Mouse (Mus musculus): ENCODE measurements around the gene Lrig1.
A peak's percentile ranks its signal among the peaks of the same experiment; 100 is the strongest.

The Lrig1 gene

DNA sequence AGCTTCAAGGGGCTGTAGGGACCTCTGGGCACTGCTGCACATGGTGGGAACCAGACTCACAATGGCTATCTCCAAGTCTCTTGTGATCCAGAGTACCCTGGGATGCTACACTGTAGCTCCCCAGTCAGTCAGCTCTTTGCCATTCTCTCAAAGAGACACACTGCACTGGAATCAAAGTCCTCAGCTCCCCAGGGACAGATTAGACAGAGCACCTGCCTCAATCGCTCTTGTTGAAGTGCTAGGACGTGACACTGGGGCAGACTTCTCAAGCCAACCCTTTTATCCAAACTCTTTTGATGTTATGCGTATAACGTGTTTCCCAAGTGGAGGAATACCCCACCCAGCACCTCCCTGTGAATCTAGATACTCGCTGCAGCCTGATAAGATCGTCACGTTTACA, 23.7 kb downstream of the Lrig1 start:
- DNase-seq (ENCODE audit: low read depth, low spot score) = no peak

DNA sequence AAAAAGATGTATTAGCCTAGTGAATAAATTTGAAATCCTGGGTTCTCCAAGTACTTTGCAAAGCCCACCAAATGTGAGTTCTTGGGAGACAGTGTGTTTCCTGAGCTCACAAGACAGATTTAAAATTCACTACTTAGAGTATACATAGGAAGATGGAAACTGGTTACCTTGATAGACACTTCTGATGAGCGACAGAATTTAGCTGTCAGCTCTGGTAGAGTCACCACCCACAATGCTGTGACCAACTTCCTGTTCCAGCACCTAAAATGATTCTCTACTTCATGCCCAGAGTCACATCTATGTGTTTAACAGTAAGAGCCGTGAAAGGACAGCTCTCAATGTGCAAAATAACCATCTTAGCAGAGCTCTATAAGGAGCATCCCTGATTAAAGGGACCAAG, 27.5 kb downstream of the Lrig1 start:
- DNase-seq (ENCODE audit: low read depth, low spot score) = no peak

DNA sequence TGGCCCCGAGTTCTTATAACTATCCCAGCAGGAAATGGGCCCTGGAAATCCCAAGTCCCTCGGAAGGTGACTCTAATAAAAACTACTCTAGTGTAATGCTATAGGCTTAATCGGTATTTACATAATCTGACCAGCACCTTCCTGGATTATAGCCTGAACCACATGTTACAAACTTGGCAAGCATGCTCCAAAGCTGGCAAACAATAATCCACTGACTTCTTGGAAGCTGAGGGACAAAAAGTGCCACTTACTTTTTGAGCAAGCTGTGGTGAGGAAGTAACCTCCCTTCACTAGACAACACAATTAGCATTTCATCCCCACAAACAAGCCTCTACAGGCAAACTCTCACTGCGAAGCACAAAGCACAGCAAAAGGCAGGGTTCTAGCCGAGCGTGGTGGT, 30.6 kb downstream of the Lrig1 start:
- peak; percentile 45 for DNase-seq (ENCODE audit: low read depth, low spot score)

DNA sequence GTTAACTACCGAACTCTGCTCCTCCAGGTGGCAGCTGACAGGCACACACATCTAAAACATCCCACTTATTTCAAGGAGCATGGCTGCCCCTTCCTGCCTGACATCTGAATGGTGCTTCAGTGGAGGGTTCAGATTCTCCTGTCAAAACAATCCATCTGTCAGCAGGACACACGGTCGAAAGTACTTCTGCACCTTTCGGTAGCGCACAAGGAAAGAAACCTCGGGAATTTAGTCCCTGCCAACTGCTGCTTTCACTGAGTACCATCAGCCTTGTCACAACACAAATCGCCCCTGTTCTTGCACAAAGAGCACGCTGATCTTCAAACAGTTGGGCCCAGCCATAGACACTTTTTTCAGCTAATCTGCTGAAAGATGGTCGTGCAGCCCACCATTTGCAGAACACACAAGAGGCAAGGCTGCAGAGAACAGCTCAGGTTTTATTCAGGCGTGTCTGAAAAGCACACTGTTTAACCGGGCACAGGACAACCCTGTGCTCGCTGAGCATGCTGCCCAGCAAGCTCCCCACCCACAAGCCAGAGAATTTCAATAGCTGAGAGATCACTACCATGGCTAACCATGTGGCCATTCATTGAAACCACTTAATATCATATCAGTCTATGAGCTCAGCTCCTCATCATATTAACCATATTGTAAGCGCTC, 31.6 kb downstream of the Lrig1 start:
- no peak for DNase-seq (ENCODE audit: low read depth, low spot score)

DNA sequence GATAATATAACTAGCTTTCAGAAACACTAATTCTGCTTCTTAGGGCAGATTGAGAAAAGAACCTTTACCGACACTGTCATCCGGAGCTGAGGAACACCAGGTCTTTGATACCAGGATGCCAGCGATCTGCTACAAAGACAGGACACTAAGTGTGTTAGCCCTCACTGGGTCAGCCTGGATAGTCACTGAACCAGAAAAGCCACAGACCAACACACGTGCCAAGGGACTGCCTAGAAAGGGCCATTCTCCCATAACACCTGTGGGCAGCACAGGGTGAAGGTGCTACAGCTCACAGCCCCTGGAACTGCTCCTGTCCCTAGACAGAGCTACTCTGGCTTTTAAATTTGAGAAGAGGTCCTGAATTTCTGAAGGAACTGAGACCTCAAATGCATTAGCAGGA, 32.8 kb downstream of the Lrig1 start:
- DNase-seq (ENCODE audit: low read depth, low spot score) = no peak

DNA sequence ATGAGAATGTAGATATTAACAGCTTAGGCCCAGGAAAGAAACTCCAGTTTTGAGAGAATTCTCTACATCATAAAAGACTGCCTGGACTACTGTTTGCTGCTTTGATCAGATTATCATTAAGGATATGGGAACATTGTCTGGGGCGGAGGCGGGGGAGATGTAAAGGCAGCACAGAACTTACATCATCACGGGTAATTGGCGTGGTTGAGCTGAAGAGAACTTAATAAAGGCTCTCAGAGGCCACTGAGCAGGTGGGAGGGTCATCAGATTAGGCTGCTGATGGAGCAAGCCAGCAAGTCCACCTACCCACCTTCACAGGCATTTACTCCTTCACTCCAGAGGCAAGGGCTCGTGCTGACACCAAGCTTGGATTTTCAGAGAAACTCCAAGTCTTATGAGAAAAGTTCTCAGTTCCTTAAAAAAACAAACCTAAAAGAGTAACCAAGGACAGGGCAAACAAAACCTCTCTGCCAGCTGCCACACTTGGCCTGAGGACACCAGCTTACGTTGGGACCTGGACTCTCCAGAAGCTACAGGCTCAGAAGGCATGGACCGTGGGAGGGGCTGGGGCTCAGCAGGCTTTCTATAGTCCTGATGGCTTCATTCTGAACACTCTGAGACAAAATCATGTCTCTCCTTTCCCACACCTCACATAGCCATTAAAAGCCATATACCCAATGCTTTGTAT, 33.4 kb downstream of the Lrig1 start:
- no peak for DNase-seq (ENCODE audit: low read depth, low spot score)

DNA sequence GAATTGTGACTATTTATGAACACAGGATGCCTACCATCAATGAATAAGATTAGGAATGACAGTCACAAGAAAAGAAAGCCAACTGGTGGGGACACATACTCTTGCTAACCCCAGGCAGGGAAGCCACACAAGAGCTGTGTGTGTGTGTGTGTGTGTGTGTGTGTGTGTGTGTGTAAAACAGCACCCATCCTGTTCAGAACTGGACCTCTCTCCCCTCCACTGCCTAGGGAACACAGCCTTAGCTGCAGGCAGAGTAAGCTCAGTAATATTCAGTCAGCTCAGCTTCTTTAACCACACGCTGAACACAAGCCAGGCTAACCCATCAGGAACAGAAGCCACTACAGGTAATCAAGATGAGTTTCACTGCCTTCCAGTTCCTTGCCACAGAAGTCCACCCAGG, 34.3 kb downstream of the Lrig1 start:
- no peak for DNase-seq (ENCODE audit: low read depth, low spot score)

DNA sequence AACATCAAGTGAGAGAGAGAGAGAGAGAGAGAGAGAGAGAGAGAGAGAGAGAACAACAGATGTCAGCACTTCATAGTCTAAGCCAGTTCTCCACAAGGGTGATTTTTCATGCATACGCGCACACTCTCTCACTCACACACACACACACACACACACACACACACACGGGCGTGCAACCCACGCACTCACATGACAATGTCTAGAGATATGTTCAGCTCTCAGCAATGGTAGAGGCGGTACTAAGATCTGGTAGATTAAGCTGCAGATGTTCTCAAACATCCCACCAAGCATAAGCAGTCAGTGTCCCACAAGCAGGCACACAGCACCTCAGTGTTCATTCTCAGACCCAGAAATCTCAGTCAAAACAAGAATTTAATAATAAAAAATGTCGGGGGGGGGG, 34.7 kb downstream of the Lrig1 start:
- no peak for DNase-seq (ENCODE audit: low read depth, low spot score)

DNA sequence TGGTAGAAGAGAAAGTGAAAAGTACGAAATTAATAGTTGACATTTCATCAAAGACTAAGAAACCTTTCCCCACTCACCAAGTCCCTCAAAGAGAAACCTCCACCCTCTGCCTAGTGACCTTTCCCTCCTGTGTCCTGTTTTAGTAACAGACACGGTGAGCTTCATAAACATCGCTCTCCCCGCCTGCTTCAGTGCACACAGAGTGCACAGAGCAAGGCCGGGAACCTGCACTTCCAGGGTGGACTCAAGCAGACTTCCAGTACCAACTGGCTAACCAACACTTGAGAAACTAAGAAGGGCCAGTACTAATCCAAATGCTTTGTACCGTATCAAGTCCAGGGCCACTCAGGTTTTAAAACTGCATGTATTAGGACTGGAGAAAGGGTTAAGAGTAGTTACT, 36.0 kb downstream of the Lrig1 start:
- DNase-seq (ENCODE audit: low read depth, low spot score) = no peak

DNA sequence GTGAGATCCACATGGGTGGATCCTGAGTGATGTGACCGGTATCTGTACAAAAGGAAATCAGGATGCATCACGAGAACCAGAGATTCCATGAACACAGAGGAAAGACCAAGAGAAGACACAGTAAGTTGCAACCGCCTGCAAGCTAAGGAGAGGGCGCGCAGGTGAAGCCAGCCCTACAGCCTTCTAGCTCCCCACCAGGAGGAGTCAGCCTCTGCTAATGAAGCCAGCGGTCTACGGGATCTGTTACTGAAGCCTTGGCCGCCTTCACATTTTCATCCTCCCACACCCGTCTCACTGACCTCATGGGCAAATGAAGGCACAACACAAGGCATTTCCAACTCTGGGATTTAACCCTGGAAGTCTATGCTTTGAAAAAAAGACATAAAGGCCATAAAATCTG, 38.0 kb downstream of the Lrig1 start:
- DNase-seq (ENCODE audit: low read depth, low spot score) = no peak

DNA sequence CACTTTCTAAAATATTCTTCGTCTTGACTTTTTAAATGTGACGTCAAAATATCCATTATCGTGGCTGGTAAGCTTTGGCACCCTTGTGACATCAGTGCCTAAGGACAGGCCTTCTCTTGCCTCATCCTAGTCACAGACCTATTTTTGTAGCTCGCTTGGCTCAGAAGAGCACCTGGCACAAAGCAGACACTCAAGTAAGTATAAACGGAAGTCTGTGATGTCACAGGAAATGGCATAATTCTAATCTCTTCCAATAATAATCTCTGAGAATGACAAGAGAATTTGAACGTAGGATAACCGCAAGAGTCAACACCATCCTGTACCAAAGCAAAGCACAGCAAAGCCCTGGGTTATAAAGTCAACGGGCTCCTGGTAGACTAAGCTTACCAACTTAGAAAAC, 38.6 kb downstream of the Lrig1 start:
- no peak for DNase-seq (ENCODE audit: low read depth, low spot score)

DNA sequence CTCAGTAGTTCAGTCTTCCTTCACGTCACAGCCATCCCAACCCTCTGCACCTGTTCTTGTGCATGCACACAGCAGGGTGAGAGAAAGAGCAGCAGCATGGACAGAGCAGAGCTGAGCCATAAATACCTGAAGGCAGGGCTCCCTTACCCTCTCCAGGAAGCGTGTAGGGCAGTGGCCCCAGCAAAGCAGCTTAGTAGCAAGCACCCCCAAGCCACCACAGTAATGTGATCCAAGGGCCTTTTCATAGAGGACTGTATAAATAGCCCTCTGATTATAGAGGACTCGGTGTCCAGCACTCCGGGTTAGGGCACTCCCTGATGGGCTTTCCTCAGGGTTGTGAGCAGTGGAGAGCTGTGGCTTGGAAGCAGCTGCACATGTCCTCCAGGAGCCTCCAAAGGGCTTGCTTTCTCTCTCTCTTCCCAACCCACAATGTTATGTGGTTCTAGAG, 40.0 kb downstream of the Lrig1 start:
- DNase-seq (ENCODE audit: low read depth, low spot score) = no peak

DNA sequence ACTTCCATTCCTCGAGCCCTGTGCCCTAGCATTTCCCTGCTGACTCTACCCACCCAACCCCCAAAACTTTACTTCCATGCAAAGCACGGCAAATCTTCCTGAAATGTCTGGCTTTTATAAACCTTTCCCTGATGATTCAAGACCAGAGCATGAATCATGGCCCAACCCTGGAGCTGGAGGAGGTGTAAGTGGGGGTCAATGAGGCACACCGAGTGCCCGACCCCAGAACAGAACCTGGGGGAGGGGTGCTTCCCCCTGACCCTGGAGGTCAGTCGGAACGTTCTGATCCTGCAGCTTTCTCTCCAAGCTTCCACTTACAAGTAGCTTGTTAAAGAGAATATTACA, 41.9 kb downstream of the Lrig1 start:
- no peak for DNase-seq (ENCODE audit: low read depth, low spot score)

DNA sequence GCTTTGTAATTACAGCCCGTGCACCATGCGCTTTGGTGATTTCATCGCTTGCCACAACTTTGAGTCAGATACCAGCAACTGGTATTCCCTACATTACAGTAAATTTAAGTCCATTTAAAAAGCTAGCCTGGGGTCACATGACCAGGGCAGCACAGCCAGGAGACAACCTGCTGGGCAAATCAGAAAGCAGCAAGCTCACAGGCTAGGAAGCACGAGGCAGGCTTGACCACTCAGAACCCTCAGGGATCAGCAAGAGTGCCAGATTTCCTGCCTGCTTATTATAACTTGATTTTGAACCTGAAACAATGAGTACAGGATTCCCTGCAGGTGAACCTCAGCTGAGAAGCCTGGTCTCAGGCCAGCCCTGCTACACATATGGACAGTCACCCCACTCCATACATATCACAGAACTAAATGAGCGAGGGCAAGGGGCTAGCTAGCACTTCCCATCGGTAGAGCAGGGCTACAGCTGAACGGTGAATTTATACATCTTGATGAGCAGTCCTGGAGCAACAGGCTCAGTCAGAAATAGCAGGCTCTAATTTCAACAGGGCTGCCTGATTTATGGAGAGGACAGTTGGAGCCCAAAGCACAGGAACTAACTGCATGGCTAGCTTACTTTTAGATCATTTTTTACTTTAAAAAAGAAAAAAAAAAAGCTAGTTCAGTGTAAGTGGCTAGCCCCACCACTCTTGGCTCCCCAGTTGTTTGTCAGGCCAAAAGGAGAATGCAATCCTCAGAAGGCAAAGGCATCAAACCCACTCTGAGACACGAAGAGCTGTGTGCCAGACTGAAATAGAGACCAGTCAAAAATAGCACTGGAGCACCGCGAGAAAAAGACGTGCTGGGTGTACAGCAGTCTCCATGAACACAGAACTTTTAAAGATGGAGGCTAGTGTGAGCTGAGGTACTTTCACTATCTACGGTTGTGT, 42.5 kb downstream of the Lrig1 start:
- no peak for DNase-seq (ENCODE audit: low read depth, low spot score)

DNA sequence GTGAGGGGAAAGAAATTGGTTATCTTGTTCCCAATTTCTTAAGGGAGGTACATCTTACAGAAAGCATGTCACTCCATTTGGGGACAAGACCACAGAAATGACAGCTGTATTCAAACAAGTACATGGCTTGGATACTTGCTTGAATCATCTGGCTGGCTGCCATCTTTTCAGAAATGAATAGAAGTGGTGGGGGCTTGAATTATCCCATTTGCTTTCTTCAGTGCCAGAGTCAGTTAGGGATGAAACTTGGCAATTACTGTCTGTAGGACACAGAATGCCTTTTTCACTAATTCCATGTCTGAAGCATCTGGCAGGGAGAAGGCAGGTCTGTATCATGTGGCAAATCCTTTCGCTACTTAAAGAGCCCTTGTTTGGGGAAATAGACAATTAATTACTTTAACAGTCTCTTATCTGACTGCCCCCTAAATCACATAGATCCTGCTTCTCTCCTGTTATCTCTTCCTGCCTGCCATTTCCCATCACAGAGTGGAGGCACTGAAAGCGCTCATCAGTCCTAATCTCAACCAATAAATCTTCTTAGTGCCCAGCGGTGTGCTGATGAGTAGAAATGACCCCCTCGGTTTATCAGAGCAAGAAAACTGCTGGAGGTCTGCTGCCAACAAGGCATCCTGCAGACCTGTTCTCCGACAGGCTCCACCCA, 44.0 kb downstream of the Lrig1 start:
- DNase-seq (ENCODE audit: low read depth, low spot score) = no peak

DNA sequence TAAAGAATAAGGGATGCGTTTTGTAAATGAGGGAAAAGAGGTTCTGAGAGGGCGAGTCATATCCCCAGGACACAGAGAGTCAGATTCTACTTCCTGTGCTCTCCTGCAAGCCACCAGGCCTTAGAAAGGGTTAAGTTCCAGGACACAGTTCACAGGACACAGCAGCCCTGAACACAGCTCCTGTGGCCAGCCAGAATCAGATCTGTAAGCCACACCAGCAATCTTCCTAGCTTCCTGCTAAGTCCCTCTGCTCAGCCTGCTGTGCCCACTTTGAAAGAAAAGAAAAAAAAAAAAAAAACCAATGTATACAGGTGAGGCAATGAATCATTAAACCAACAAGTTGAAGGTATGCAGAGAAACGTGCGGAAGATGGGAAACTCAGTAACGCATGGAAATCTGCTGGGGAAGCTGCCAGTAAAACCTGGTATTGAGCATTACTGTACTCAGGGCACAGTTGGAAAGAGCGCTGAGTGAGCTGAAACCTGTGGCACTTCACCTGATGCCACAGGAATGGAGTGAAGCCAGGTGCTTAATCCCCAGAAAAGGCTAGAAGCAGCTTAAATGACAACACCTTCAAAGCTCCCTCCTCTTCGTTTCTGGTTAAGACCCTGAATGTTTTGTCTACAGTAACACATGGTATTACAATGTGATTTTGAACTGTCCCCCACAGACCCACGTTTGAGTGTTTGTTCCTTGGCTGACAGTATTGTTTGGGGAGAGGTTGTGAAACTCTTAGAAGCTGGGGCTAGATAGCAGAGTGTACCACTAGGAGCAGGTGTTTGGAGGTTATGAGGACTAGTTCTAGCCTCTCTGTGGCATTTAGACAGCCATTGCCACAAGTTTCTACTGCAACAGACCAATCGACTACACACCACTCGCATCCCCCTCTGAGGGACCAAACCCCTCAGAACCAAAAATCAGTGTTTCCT, 46.3 kb downstream of the Lrig1 start:
- no peak for DNase-seq (ENCODE audit: low read depth, low spot score)

DNA sequence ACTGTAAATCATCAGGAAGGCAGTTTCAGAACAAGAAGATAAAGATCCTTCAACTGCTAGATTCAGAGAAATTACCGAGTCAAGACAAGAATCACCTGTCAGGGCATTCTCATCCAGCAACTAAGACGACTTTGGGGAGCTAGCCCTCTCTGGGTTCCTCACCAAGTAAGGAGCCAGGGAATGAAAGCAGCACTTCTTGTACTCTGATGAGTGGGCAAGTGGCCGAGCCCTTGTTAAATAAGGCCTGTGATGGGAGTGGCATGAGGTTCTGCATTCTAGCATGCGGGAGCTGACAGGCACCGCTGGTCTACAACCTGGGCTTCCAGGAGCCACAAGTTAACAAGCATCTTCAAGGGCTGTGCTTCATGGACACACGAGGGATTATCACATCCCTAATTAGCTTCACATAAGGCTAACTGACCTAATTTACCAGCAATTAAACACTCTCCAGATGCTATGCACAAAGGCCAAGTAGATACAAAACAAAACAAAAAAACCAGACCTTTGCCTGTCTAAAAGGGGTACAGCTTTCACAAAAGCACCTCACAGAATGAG, 47.2 kb downstream of the Lrig1 start:
- no peak for DNase-seq (ENCODE audit: low read depth, low spot score)

DNA sequence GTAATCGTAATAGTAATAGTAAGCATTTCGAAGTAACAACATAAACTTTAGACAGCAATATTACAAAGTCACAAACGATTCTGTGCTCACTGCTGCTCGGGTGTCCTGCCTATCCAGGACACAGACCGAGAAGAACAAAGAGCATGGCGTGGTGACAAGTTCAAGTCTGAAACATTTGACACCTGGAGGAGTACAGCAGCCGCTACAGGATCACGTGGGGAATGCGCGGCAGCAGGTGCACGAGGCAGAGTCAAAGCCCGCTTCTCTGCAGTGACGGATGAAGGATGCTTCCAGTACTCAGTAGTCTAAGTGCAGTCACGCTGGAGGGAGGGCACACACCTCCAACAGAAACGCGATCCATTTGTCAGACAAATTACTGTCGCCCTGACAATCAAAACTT, 48.4 kb downstream of the Lrig1 start:
- no peak for DNase-seq (ENCODE audit: low read depth, low spot score)

DNA sequence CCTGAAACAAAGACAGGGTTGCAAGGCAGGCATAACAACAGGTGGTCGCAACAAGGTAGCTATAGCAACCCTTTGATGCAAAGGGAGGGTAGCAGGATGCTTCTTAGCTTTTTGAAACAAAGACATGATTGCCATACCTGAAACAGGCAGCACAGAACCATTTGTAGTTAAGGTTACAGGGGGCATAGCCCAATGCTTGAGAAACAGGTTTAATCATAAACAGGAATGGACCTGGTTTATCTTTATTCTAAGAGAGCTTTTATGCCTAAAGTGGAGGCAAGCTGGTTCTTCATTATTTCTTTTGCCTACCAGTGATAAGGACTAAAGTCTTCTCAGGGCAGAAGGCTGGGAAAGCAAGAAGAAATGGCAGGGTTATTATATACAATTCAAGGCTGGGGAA, 50.3 kb downstream of the Lrig1 start:
- DNase-seq (ENCODE audit: low read depth, low spot score) = no peak

DNA sequence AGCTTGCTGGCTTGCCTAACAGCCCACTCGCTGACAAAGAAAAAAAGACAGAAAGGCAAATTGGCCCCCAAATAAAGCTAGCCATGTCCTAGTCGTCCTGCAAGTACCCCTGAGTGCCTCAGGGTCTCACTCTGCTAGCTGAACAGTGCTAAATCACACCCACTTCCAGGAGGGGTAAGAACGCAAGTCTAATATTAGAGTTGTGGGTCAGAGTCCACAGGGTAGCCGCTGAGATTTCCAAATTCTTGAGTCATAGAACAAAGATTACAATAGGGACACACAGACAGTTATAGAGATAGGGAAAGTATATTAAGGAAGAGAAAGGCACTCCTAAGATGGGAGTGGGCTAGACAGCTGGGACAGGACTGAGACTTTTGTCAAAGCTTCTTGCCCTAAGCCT, 51.5 kb downstream of the Lrig1 start:
- no peak for DNase-seq (ENCODE audit: low read depth, low spot score)

All from retina, adult 2 months (tissue).